Mouse (Mus musculus) stomach, embryonic 15.5 days (tissue): ENCODE results near the gene Smg6. TPM values are rescaled to one million over a fixed set of nuclear protein-coding genes. Genes with fewer than 3 reads are reported as not detected.
A peak's percentile ranks its signal among the peaks of the same experiment; 100 is the strongest.

ENCODE experiments used
- ATAC-seq: fragments of 200-750 bp; cut with Nextera tagmentation; 2 replicates; pipeline ENCODE4 v1.8.0; 2017; ENCODE audit warnings: low read depth, moderate number of reproducible peaks, moderate TSS enrichment; ENCODE audit not compliant: insufficient read depth, low FRiP score
- H3K27ac ChIP-seq: fragments of 300-500 bp; sonication (generic); 2 replicates; pipeline ENCODE4 v1.5.1; 2015; ENCODE audit warnings: mild to moderate bottlenecking, inconsistent platforms
- H3K27me3 ChIP-seq: fragments of 300-500 bp; sonication (generic); replicated peaks from 2 replicates; pipeline ENCODE4 v1.6.1; 2015; ENCODE audit warnings: inconsistent platforms
- H3K36me3 ChIP-seq: fragments of 300-500 bp; sonication (generic); 2 replicates; pipeline ENCODE4 v1.6.1; 2015; ENCODE audit warnings: inconsistent platforms
- H3K4me1 ChIP-seq: fragments of 300-500 bp; sonication (generic); 2 replicates; pipeline ENCODE4 v1.6.1; 2015; ENCODE audit warnings: inconsistent platforms
- H3K4me2 ChIP-seq: fragments of 300-500 bp; sonication (generic); 2 replicates; pipeline ENCODE4 v1.6.1; 2015; ENCODE audit warnings: mild to moderate bottlenecking, inconsistent platforms
- H3K4me3 ChIP-seq: fragments of 300-500 bp; sonication (generic); replicated peaks from 2 replicates; pipeline ENCODE4 v1.5.1; 2015; ENCODE audit warnings: inconsistent platforms
- H3K9ac ChIP-seq: fragments of 300-500 bp; sonication (generic); 2 replicates; pipeline ENCODE4 v1.6.1; 2015; ENCODE audit warnings: inconsistent platforms
- H3K9me3 ChIP-seq: fragments of 300-500 bp; sonication (generic); 2 replicates; pipeline ENCODE4 v1.6.1; 2016; ENCODE audit warnings: inconsistent platforms
- WGBS: fragments of 180-500 bp; shearing (Covaris S2); methylation state at CpG from one replicate; pipeline ENCODE4 v1.1.7; 2015; 5-methylcytosine and 5-hydroxymethylcytosine counted together
- polyA plus RNA-seq: library from polyadenylated mRNA; unstranded; fragments of >200 nt; fragmentation: Nextera tagmentation; extraction: Ambion mirVana; gene quantifications from 2 replicates; pipeline ENCODE4 v1.2.1, GENCODE M21; 2015

Smg6 gene
- polyA plus RNA-seq, 1 experiment from 2014 or later: 14.4 TPM

DNA sequence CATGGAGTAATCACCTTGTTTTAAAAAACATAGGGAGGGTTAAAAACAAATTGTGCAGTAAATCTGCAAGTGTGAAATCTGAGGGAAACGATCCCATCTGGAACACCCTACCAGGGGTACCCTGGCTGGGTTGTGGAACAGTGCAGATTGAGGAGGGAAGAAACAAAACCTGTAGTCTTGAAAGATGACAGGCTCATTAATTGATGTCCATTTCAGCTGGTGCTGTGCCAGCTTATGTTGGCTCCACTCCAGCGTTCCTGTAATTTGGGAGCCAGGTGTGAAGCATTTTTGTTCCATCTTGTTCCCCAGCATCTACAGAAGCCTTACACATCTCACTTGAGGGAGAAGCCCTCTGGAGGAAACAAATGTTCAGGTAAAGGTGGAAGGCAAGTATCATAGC is 153.0 kb downstream of the Smg6 start:
- Histone ChIP-seq H3K4me1 (0 out of 2 replicates have a peak, but pooled peaks cover 2% of the 10 kb centered on the region), H3K9ac (no peak overlapping the region), H3K27ac (no peak overlapping the region), H3K27me3 (no peaks in the 10 kb centered on the region), H3K4me2 (no peak overlapping the region), H3K4me3 (no peak overlapping the region), H3K9me3 (no peaks in the 10 kb centered on the region), H3K36me3 (no peaks in the 10 kb centered on the region)
- 64% methylated on average over 2 of the region's 2 CpGs for WGBS
- ATAC-seq: no peak

- WGBS: 83% methylated on average over 1 of the region's 1 CpGs
- no peak for ATAC-seq
- Histone ChIP-seq H3K36me3 (0 out of 2 replicates have a peak, but pooled peaks cover 5% of the 10 kb centered on the region), H3K27ac (no peak overlapping the region), H3K27me3 (no peaks in the 10 kb centered on the region), H3K9me3 (no peaks in the 10 kb centered on the region), H3K9ac (no peak overlapping the region), H3K4me2 (no peak overlapping the region), H3K4me3 (no peak overlapping the region), H3K4me1 (no peaks in the 10 kb centered on the region)
Measured at GRCm38 (mm10) chr11:75083031-75083430, 157.4 kb downstream of the Smg6 start.

GRCm38 (mm10) chr11:75092159-75092558 is 166.5 kb downstream of the Smg6 start:
- H3K27ac ChIP-seq: peak overlapping the region; percentile 69; the same call in 1 of the 2 replicates
- 38% methylated on average over 3 of the region's 3 CpGs for WGBS
- no peaks in the 10 kb centered on the region for H3K36me3 ChIP-seq
- no peak overlapping the region for H3K4me3 ChIP-seq
- ATAC-seq: no peak
- H3K9me3 ChIP-seq: no peaks in the 10 kb centered on the region
- H3K9ac ChIP-seq: no peak overlapping the region
- peaks cover 8% of the 10 kb centered on the region for H3K4me1 ChIP-seq
- H3K27me3 ChIP-seq: no peaks in the 10 kb centered on the region
- no peak overlapping the region for H3K4me2 ChIP-seq

DNA sequence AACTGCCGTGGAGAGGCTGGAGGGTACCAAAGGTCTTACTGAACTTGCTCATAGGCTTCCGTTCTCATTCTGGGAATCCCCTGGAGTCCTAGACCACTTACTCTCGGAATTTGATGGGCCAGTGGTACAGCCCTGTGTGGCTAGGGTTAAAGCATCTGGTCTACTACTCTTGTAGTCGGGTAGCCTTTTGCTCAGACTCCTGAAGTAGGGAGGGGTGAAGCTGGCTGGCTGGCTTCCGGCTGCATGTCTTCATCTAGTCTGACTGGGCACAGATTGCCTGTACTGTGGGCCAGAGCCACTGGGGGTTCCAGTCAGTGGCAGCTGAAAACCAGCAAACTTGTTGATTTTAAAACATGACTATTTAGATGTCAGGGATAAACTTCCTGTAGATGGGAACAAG is 167.0 kb downstream of the Smg6 start:
- H3K4me2 ChIP-seq: no peak overlapping the region
- 46% methylated on average over 5 of the region's 5 CpGs for WGBS
- no peak overlapping the region for H3K9ac ChIP-seq
- H3K27ac ChIP-seq: peak overlapping the region; percentile 69; the same call in 1 of the 2 replicates
- peaks cover 8% of the 10 kb centered on the region for H3K4me1 ChIP-seq
- H3K27me3 ChIP-seq: no peaks in the 10 kb centered on the region
- ATAC-seq: no peak
- no peaks in the 10 kb centered on the region for H3K9me3 ChIP-seq
- no peak overlapping the region for H3K4me3 ChIP-seq
- H3K36me3 ChIP-seq: no peaks in the 10 kb centered on the region

GRCm38 (mm10) chr11:75094759-75095158 is 169.1 kb downstream of the Smg6 start:
- no peak for ATAC-seq
- Histone ChIP-seq H3K4me3 (no peak overlapping the region), H3K9ac (no peak overlapping the region), H3K9me3 (no peaks in the 10 kb centered on the region), H3K4me2 (no peak overlapping the region), H3K27ac (no peak overlapping the region), H3K4me1 (peaks cover 8% of the 10 kb centered on the region), H3K36me3 (no peaks in the 10 kb centered on the region), H3K27me3 (no peaks in the 10 kb centered on the region)
- 91% methylated on average over 1 of the region's 1 CpGs for WGBS

DNA sequence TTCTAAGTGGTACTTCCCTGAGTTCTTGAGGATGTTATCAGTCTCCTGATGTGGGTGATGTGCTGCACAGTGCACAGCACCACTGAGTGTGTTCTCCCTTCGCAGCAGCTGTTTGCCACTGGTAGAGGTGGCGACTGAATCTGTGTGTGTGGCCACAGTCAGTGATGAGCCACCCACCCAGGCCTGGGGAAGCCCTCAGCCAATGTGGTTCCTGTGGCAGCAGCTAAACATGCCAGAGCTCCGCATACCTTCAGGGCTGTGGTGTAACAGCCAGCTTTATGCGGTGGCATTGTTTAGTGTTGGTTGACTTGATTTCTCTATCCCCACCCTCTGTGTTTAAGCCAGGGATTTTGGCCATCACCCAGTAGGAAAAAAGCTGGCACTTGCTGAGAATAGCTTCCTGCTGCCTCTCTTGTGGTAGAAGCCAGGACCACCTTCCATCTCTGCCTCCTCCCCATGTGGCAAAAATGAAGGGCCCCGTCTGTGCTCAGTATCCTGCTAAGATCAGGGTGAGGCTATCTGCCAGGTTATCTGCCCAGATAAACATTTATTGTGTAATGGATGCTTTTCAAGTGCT is 177.2 kb downstream of the Smg6 start:
- 75% methylated on average over 5 of the region's 5 CpGs for WGBS
- H3K4me3 ChIP-seq: no peak overlapping the region
- no peaks in the 10 kb centered on the region for H3K4me1 ChIP-seq
- no peaks in the 10 kb centered on the region for H3K36me3 ChIP-seq
- no peaks in the 10 kb centered on the region for H3K9me3 ChIP-seq
- H3K9ac ChIP-seq: no peak overlapping the region
- no peak for ATAC-seq
- no peak overlapping the region for H3K4me2 ChIP-seq
- H3K27ac ChIP-seq: no peak overlapping the region
- no peaks in the 10 kb centered on the region for H3K27me3 ChIP-seq

DNA sequence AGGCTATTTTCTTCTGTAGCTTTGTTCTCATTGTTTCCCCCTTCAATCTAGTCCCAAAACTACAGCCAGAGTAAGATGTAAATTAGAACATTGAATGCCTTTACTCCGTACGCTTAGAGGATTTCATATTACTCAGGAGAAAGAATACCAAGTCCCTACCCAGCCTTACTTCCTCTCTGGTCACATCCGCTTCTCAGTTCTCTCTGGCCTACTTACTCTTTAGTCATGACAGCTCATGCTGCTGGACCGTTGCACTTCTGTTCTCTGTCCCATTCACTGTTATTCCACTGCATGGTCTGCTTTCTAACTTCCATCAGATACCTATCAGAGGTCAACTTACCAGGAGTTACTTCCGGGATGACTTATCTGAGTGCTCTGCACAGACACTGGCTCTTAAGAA is 181.0 kb downstream of the Smg6 start:
- Histone ChIP-seq H3K4me3 (no peak overlapping the region), H3K9ac (no peak overlapping the region), H3K4me1 (no peaks in the 10 kb centered on the region), H3K9me3 (no peaks in the 10 kb centered on the region), H3K36me3 (no peaks in the 10 kb centered on the region), H3K4me2 (no peak overlapping the region), H3K27me3 (no peaks in the 10 kb centered on the region), H3K27ac (peak overlapping the region; percentile 3; the same call in 1 of the 2 replicates)
- ATAC-seq: no peak
- WGBS: 78% methylated on average over 5 of the region's 5 CpGs

DNA sequence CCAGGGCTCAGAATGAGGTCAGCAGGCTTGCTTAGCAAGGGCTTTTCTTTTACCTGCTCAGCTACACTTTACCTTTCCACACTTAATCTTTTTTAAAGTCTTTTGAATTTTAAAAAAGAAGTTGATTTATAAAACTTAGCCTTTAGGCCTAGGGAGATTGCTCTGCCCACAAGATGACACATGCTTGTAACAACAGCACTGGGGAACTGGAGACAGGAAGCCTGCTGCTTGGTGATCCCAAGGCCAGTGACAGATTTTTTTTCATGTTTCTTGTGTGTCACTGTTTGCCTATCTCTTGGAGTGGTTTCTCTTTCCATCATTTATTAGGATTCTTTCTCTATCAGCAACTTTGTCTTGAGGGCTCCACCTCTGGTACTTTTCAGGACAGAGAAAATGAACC is 183.3 kb downstream of the Smg6 start:
- no peak for ATAC-seq
- Histone ChIP-seq H3K27ac (no peak overlapping the region), H3K4me2 (no peak overlapping the region)

GRCm38 (mm10) chr11:75116379-75116778 is 190.8 kb downstream of the Smg6 start:
- Histone ChIP-seq H3K9ac (no peak overlapping the region), H3K9me3 (no peaks in the 10 kb centered on the region), H3K4me1 (no peaks in the 10 kb centered on the region), H3K4me2 (no peak overlapping the region), H3K27ac (no peak overlapping the region), H3K36me3 (no peaks in the 10 kb centered on the region), H3K4me3 (no peak overlapping the region), H3K27me3 (no peaks in the 10 kb centered on the region)
- no peak for ATAC-seq
- 80% methylated on average over 6 of the region's 6 CpGs for WGBS

More for the DNA sequence above, 183.3 kb downstream of the Smg6 start:
- Histone ChIP-seq H3K4me1 (no peaks in the 10 kb centered on the region), H3K9me3 (no peaks in the 10 kb centered on the region), H3K27me3 (no peaks in the 10 kb centered on the region), H3K36me3 (no peaks in the 10 kb centered on the region), H3K9ac (no peak overlapping the region), H3K4me3 (no peak overlapping the region)

DNA sequence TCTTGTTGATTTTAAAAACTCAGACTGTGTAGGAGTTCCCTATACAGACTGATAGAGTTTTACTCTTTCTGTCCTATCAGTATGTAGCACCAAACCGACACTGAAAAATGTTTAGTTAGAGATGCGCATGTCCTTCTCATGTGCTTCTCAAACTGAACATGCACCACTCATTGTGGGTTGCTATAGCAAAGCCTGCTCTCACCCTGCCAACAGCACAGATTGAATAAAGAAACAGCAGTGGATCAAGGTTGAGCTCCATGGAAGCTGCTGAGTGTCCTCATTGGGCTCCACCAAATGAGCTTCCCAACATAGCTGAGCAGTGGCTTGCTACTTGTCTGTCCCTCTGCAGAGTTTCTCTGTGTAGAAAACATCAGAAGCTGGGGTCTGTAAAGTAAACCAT is 192.5 kb downstream of the Smg6 start:
- no peak overlapping the region for H3K9ac ChIP-seq
- H3K9me3 ChIP-seq: no peaks in the 10 kb centered on the region
- WGBS: 93% methylated on average over 2 of the region's 2 CpGs
- no peaks in the 10 kb centered on the region for H3K36me3 ChIP-seq
- no peak overlapping the region for H3K27ac ChIP-seq
- no peaks in the 10 kb centered on the region for H3K27me3 ChIP-seq
- H3K4me1 ChIP-seq: no peaks in the 10 kb centered on the region
- H3K4me2 ChIP-seq: no peak overlapping the region
- no peak overlapping the region for H3K4me3 ChIP-seq
- no peak for ATAC-seq

DNA sequence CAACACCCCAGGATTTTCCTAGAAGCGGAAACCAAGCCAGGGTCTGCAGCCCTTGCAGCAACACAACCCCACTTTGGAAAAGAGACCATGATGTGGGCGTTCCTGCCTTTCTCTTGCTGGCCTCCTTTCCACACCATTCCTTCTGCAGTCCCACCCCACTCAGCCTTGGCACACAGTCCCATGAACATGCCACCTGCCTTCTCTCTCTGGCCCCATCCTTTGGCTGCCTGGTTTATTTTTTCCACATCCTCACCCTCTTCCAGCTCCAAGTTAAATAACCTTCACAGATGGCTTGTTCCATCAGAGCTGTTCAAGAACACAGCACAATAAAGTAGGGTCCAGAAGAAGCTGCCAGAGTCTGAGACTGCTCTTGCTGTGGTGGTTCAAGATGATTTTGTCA is 193.7 kb downstream of the Smg6 start:
- no peak overlapping the region for H3K4me3 ChIP-seq
- H3K4me1 ChIP-seq: no peaks in the 10 kb centered on the region
- no peaks in the 10 kb centered on the region for H3K36me3 ChIP-seq
- no peak for ATAC-seq
- 95% methylated on average over 2 of the region's 2 CpGs for WGBS
- H3K9me3 ChIP-seq: no peaks in the 10 kb centered on the region
- no peak overlapping the region for H3K4me2 ChIP-seq
- no peak overlapping the region for H3K9ac ChIP-seq
- no peaks in the 10 kb centered on the region for H3K27me3 ChIP-seq
- H3K27ac ChIP-seq: no peak overlapping the region

DNA sequence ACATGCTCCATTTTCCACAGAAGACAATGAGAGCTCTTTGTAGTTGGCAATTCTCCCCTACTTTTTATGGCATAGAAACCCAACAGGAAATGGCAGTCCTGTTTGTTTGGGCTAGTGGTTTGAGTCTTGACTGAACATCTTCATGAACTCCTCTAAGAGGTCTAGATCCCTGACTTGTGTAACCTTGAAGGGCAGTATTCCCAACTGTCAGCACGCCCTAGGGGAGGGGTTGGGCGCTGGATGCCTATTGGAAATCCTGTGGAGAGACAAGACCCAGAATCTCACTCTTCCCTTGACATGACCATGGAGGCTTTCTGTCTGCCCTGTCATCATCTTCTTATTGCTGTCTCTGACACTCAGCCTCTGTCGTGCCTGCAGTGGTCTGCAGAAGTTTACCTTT is 194.2 kb downstream of the Smg6 start:
- Histone ChIP-seq H3K27me3 (no peaks in the 10 kb centered on the region), H3K4me2 (no peak overlapping the region), H3K4me1 (no peaks in the 10 kb centered on the region), H3K4me3 (no peak overlapping the region), H3K9ac (no peak overlapping the region), H3K27ac (no peak overlapping the region), H3K9me3 (no peaks in the 10 kb centered on the region), H3K36me3 (no peaks in the 10 kb centered on the region)
- 74% methylated on average over 3 of the region's 3 CpGs for WGBS
- ATAC-seq: no peak

DNA sequence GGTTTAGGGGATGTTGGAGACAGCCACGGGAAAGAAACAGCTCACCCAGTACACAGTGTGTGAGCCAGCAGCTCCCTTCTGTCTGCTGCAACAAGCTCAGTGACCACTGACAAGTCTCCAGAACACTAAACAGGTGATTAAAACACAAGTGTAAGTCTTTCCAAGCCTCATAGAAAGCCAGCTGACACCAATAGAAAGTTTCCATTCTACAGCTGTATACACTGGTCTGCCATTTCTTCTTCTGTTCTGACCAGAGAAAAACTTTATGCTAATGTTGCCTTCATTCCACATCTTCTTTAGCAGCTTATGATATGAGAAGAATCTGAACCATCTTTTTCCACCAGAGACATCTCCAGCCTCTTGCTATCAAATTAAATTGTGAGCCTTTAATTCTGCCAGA is 195.7 kb downstream of the Smg6 start:
- Histone ChIP-seq H3K27ac (no peak overlapping the region), H3K9me3 (no peaks in the 10 kb centered on the region), H3K27me3 (no peaks in the 10 kb centered on the region), H3K4me3 (no peak overlapping the region), H3K4me1 (no peaks in the 10 kb centered on the region), H3K36me3 (no peaks in the 10 kb centered on the region), H3K4me2 (no peak overlapping the region), H3K9ac (no peak overlapping the region)
- 55% methylated on average over 1 of the region's 1 CpGs for WGBS
- ATAC-seq: no peak
